Mouse (Mus musculus) limb, embryonic 11.5 days (tissue): ENCODE results near the gene Zdhhc14. TPM values are rescaled to one million over a fixed set of nuclear protein-coding genes. Genes with fewer than 3 reads are reported as not detected.

Experiments
- ATAC-seq: fragments of 200-750 bp; cut with Nextera tagmentation; 2 replicates; pipeline ENCODE4 v1.8.0; 2017; ENCODE audit warnings: low read depth; ENCODE audit not compliant: insufficient number of reproducible peaks, low FRiP score, low TSS enrichment
- DNase-seq: peaks from one replicate; pipeline ENCODE4 v3.0.0-alpha.2; 2015; ENCODE audit warnings: low spot score
- H3K27ac ChIP-seq: fragments of 300-500 bp; sonication (generic); replicated peaks from 2 replicates; pipeline ENCODE4 v1.5.1; 2014; ENCODE audit warnings: low read depth, mild to moderate bottlenecking, low read length
- H3K27me3 ChIP-seq: fragments of 300-500 bp; sonication (generic); 2 replicates; pipeline ENCODE4 v1.6.1; 2014; ENCODE audit warnings: mild to moderate bottlenecking, low read length, mixed read lengths; ENCODE audit not compliant: control insufficient read depth, insufficient read depth
- H3K36me3 ChIP-seq: fragments of 300-500 bp; sonication (generic); 2 replicates; pipeline ENCODE4 v1.6.1; 2014; ENCODE audit warnings: mild to moderate bottlenecking, low read length, moderate library complexity, mixed read lengths; ENCODE audit not compliant: control insufficient read depth, insufficient read depth
- H3K4me1 ChIP-seq: fragments of 300-500 bp; sonication (generic); 2 replicates; pipeline ENCODE4 v1.6.1; 2014; ENCODE audit warnings: low read length, mixed read lengths; ENCODE audit not compliant: control insufficient read depth, insufficient read depth
- H3K4me2 ChIP-seq: fragments of 300-500 bp; sonication (generic); 2 replicates; pipeline ENCODE4 v1.6.1; 2014; ENCODE audit warnings: low read depth, mild to moderate bottlenecking, moderate library complexity; ENCODE audit not compliant: severe bottlenecking
- H3K4me3 ChIP-seq: fragments of 300-500 bp; sonication (generic); 2 replicates; pipeline ENCODE4 v1.5.1; 2014; ENCODE audit warnings: low read depth, low read length
- H3K9ac ChIP-seq: fragments of 300-500 bp; sonication (generic); 2 replicates; pipeline ENCODE4 v1.6.1; 2014; ENCODE audit warnings: mild to moderate bottlenecking, low read length
- H3K9me3 ChIP-seq: fragments of 300-500 bp; sonication (generic); 2 replicates; pipeline ENCODE4 v1.6.1; 2016; ENCODE audit warnings: low read length; ENCODE audit not compliant: control insufficient read depth
- WGBS: fragments of 180-500 bp; shearing (Covaris S2); extraction: QIAGEN DNeasy Blood & Tissue Kit; methylation state at CpG from one replicate; pipeline ENCODE4 v1.1.7; 2014; 5-methylcytosine and 5-hydroxymethylcytosine counted together
- polyA plus RNA-seq: library from polyadenylated mRNA; unstranded; fragments of >200 nt; fragmentation: Nextera tagmentation; extraction: Ambion mirVana; gene quantifications from 2 replicates; pipeline ENCODE4 v1.2.1, GENCODE M21; 2014

The Zdhhc14 gene
- polyA plus RNA-seq, 1 experiment from 2014 or later, result 1.4 TPM

- WGBS, result 73% methylated on average over 10 of the region's 12 CpGs
- DNase-seq (no peak), ATAC-seq (no peak)
- Histone ChIP-seq H3K4me2 (no peak overlapping the region), H3K4me1 (no peaks in the 10 kb centered on the region), H3K27ac (no peak overlapping the region), H3K27me3 (no peaks in the 10 kb centered on the region), H3K36me3 (no peaks in the 10 kb centered on the region), H3K4me3 (no peak overlapping the region), H3K9me3 (no peaks in the 10 kb centered on the region), H3K9ac (no peak overlapping the region)
Observed at GRCm38 (mm10) chr17:5536259-5537094, 44.1 kb downstream of the Zdhhc14 start.

- H3K4me3 ChIP-seq, result no peak overlapping the region
- 62% methylated on average over 11 of the region's 11 CpGs for WGBS
- H3K4me1 ChIP-seq, result no peaks in the 10 kb centered on the region
- DNase-seq (no peak), ATAC-seq (no peak)
- no peaks in the 10 kb centered on the region for H3K27me3 ChIP-seq
- H3K27ac ChIP-seq, result no peak overlapping the region
- H3K9ac ChIP-seq, result no peak overlapping the region
- no peaks in the 10 kb centered on the region for H3K9me3 ChIP-seq
- no peaks in the 10 kb centered on the region for H3K36me3 ChIP-seq
- no peak overlapping the region for H3K4me2 ChIP-seq
Observed at GRCm38 (mm10) chr17:5537095-5537575, 44.8 kb downstream of the Zdhhc14 start.

DNA sequence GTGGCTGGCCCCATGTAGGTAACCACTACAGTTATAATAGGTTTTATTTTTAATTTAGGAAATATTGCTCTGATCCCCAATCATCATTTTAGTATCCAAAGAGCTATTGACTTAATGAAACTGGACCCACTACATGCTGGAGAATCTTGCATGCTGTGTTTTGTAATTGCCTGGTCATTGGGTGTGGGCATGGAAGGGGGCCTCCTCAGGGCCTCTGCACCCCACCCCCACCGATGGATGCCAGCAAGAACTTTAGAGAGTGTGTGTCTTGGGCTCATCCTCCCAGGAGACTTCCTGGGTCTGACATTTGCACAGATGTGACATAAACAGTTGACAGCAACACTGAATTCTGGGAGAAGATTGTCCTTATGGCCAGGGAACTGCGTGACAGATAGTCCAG, 49.8 kb downstream of the Zdhhc14 start:
- H3K27me3 ChIP-seq, result no peaks in the 10 kb centered on the region
- no peak overlapping the region for H3K9ac ChIP-seq
- no peak overlapping the region for H3K27ac ChIP-seq
- no peak overlapping the region for H3K4me3 ChIP-seq
- no peaks in the 10 kb centered on the region for H3K9me3 ChIP-seq
- H3K36me3 ChIP-seq, result no peaks in the 10 kb centered on the region
- DNase-seq (no peak), ATAC-seq (no peak)
- 86% methylated on average over 2 of the region's 2 CpGs for WGBS
- no peak overlapping the region for H3K4me2 ChIP-seq
- H3K4me1 ChIP-seq, result no peaks in the 10 kb centered on the region

DNA sequence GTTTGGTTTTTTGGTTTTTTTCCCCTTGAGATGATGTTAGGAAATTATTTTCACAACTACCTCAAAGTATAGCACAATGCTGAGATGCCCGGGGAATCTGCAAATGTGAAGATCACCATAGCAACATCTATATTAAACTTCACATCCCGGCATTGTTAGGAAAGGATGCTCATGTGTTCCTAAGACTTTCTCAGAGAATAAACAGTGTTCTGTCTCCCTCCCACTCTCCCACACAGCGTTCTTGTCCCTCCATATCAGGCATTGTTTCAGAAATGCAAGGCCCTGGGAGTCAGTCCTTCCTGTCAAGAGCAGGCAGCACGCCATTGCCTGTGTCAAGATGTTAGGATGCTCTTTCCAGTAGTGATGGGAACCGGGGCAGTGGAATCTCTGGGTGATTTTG, 51.7 kb downstream of the Zdhhc14 start:
- Histone ChIP-seq H3K36me3 (no peaks in the 10 kb centered on the region), H3K27ac (no peak overlapping the region), H3K9ac (no peak overlapping the region), H3K9me3 (no peaks in the 10 kb centered on the region), H3K4me1 (no peaks in the 10 kb centered on the region), H3K27me3 (no peaks in the 10 kb centered on the region), H3K4me3 (no peak overlapping the region), H3K4me2 (no peak overlapping the region)
- WGBS, result 81% methylated on average over 5 of the region's 5 CpGs
- ATAC-seq, result no peak
- no peak for DNase-seq

GRCm38 (mm10) chr17:5545065-5545464, 52.7 kb downstream of the Zdhhc14 start:
- Histone ChIP-seq H3K4me1 (no peaks in the 10 kb centered on the region), H3K36me3 (no peaks in the 10 kb centered on the region), H3K27ac (no peak overlapping the region), H3K9me3 (no peaks in the 10 kb centered on the region), H3K27me3 (no peaks in the 10 kb centered on the region), H3K9ac (no peak overlapping the region), H3K4me3 (no peak overlapping the region), H3K4me2 (no peak overlapping the region)
- DNase-seq, result no peak
- no peak for ATAC-seq
- WGBS, result 96% methylated on average over 2 of the region's 2 CpGs

GRCm38 (mm10) chr17:5548546-5548945, 56.2 kb downstream of the Zdhhc14 start:
- Histone ChIP-seq H3K4me1 (no peaks in the 10 kb centered on the region), H3K36me3 (no peaks in the 10 kb centered on the region), H3K27me3 (no peaks in the 10 kb centered on the region), H3K4me3 (no peak overlapping the region), H3K27ac (no peak overlapping the region), H3K4me2 (no peak overlapping the region), H3K9ac (no peak overlapping the region), H3K9me3 (no peaks in the 10 kb centered on the region)
- ATAC-seq (no peak), DNase-seq (no peak)
- WGBS, result 89% methylated on average over 2 of the region's 2 CpGs

DNA sequence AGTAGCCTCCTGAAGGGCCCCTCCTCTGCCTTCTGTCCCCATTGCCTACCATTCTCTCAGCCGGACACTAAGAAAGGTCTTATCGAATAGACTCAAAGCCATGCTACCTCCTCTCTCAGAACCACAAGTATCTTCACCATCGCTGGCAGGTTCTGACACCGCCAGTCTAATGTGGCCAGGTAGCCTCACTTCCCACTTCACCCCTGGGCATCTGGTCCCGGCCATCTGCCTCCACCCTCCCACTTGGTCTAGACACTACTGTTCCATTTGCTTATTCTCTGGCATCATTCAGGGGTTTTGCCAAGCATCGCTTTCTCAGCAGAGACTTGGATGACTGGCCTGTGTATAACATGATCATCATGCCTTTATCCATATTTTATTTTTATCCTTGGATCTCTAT, 57.1 kb downstream of the Zdhhc14 start:
- Histone ChIP-seq H3K36me3 (no peaks in the 10 kb centered on the region), H3K27me3 (no peaks in the 10 kb centered on the region), H3K4me1 (no peaks in the 10 kb centered on the region), H3K9me3 (no peaks in the 10 kb centered on the region), H3K27ac (no peak overlapping the region), H3K9ac (no peak overlapping the region), H3K4me3 (no peak overlapping the region), H3K4me2 (no peak overlapping the region)
- WGBS, result 94% methylated on average over 6 of the region's 6 CpGs
- ATAC-seq (no peak), DNase-seq (no peak)

GRCm38 (mm10) chr17:5550444-5550843, 58.1 kb downstream of the Zdhhc14 start:
- H3K4me1 ChIP-seq, result no peaks in the 10 kb centered on the region
- no peak for DNase-seq

GRCm38 (mm10) chr17:5551136-5551535, 58.8 kb downstream of the Zdhhc14 start:
- Histone ChIP-seq H3K4me3 (no peak overlapping the region), H3K36me3 (no peaks in the 10 kb centered on the region), H3K9me3 (no peaks in the 10 kb centered on the region), H3K4me1 (no peaks in the 10 kb centered on the region), H3K27me3 (no peaks in the 10 kb centered on the region), H3K4me2 (no peak overlapping the region), H3K9ac (no peak overlapping the region), H3K27ac (no peak overlapping the region)
- 86% methylated on average over 3 of the region's 3 CpGs for WGBS
- ATAC-seq (no peak), DNase-seq (no peak)

More at GRCm38 (mm10) chr17:5550444-5550843, 58.1 kb downstream of the Zdhhc14 start:
- Histone ChIP-seq H3K27me3 (no peaks in the 10 kb centered on the region), H3K9ac (no peak overlapping the region), H3K4me3 (no peak overlapping the region), H3K4me2 (no peak overlapping the region), H3K27ac (no peak overlapping the region), H3K36me3 (no peaks in the 10 kb centered on the region), H3K9me3 (no peaks in the 10 kb centered on the region)
- WGBS, result 90% methylated on average over 10 of the region's 10 CpGs
- no peak for ATAC-seq
